In genomic region chr6:47390436-47391002, GRCm38 (mm10) we compare ENCODE assay signal across 8 mouse cellular contexts.
DNase-seq lines count a peak whose midpoint lies in the region; ATAC-seq and TF ChIP-seq lines count a peak whose summit lies in the region.

No protein-coding gene starts in this region.

- H3K4me2 ChIP-seq in hindbrain, embryonic 12.5 days (replicated peaks), result no peak overlapping the region
- H3K4me2 ChIP-seq in lung, postnatal 0 days (replicated peaks; ENCODE audit: low read depth, low read length), result no peak overlapping the region

- H3K9ac ChIP-seq in hindbrain, embryonic 12.5 days, result no peak overlapping the region
- H3K9ac ChIP-seq in lung, postnatal 0 days (replicated peaks; ENCODE audit: low read depth), result no peak overlapping the region

- TF ChIP-seq CTCF in lung, postnatal 0 days (IDR thresholded peaks at IDR 0.05), result no peak

- DNase-seq in cerebellum, adult 11-12 months, result peak; percentile 7
- DNase-seq in cerebellum, adult 8-10 months, result no peak
- DNase-seq in urinary bladder, postnatal 25 days (ENCODE audit: low spot score), result peak; percentile 21
- DNase-seq in urinary bladder, postnatal 4 days (ENCODE audit: low spot score in 2 of 2), result no peak
- peak; percentile 26 for DNase-seq in lung, postnatal 0 days (ENCODE audit: low spot score)
- peak; percentile 59 to 66 for DNase-seq in right cerebral cortex, postnatal 36 days (ENCODE audit: low spot score in 2 of 2)
- DNase-seq in B cell, adult 2 months, result no peak

- WGBS in hindbrain, embryonic 12.5 days, result 37% methylated on average over 7 of the region's 7 CpGs
- 37% methylated on average over 7 of the region's 7 CpGs for WGBS in lung, postnatal 0 days

- ATAC-seq in hindbrain, embryonic 12.5 days (ENCODE audit: low FRiP score), result peak; percentile 63; the same call in 1 of the 2 replicates
- ATAC-seq in lung, postnatal 0 days, result no peak

- no peaks in the 10 kb centered on the region for H3K27me3 ChIP-seq in hindbrain, embryonic 12.5 days
- H3K27me3 ChIP-seq in lung, postnatal 0 days (replicated peaks; ENCODE audit: insufficient read depth, low read length), result no peaks in the 10 kb centered on the region

- H3K9me3 ChIP-seq in hindbrain, embryonic 12.5 days (replicated peaks), result no peaks in the 10 kb centered on the region
- H3K9me3 ChIP-seq in lung, postnatal 0 days (ENCODE audit: low read length), result no peaks in the 10 kb centered on the region

- TF ChIP-seq EP300 in lung, postnatal 0 days (IDR thresholded peaks at IDR 0.05), result no peak

- H3K4me3 ChIP-seq in hindbrain, embryonic 12.5 days, result no peak overlapping the region
- H3K4me3 ChIP-seq in lung, postnatal 0 days (ENCODE audit: low read depth, low read length), result no peak overlapping the region

- H3K27ac ChIP-seq in hindbrain, embryonic 12.5 days, result peak overlapping the region; percentile 3; the same call in 1 of the 2 replicates
- no peak overlapping the region for H3K27ac ChIP-seq in lung, postnatal 0 days (ENCODE audit: low read length)

- H3K36me3 ChIP-seq in hindbrain, embryonic 12.5 days, result no peaks in the 10 kb centered on the region
- H3K36me3 ChIP-seq in lung, postnatal 0 days (ENCODE audit: insufficient read depth, low read length), result no peaks in the 10 kb centered on the region

- H3K4me1 ChIP-seq in hindbrain, embryonic 12.5 days, result no peaks in the 10 kb centered on the region; the same call in 1 of the 2 replicates
- H3K4me1 ChIP-seq in lung, postnatal 0 days (ENCODE audit: insufficient read depth, low read depth, low read length), result no peaks in the 10 kb centered on the region

Comparison
In these comparisons a context has a peak if more than half of its experiments do, and no peak if none do; other contexts are left out.
1. DNase-seq: peak in cerebellum, adult 11-12 months (single experiment), urinary bladder, postnatal 25 days (single experiment), lung, postnatal 0 days (single experiment) and right cerebral cortex, postnatal 36 days (2 of 2); none in cerebellum, adult 8-10 months (single experiment), urinary bladder, postnatal 4 days (0 of 2) and B cell, adult 2 months (0 of 2).